Mouse (Mus musculus): ENCODE measurements around the gene Deup1. TPM values are rescaled to one million over a fixed set of nuclear protein-coding genes. Genes with fewer than 3 reads are reported as not detected.
A peak's percentile ranks its signal among the peaks of the same experiment; 100 is the strongest.

Gene Deup1
- total and polyA plus RNA-seq, 3 experiments = 0.16 TPM; not detected in 2

- Histone ChIP-seq H3K79me2 (replicated peaks; ENCODE audit: control insufficient read depth, insufficient read depth, low read length) (no peaks in the 10 kb centered on the region; the same call in 1 of the 2 replicates), H3K27ac (peak overlapping the region; percentile 51; the same call in 1 of the 2 replicates), H3K9ac (ENCODE audit: low read depth, low read length) (no peak overlapping the region), H3K27me3 (ENCODE audit: control insufficient read depth, insufficient read depth, low read length) (no peaks in the 10 kb centered on the region), H3K4me1 (ENCODE audit: control insufficient read depth, insufficient read depth, low read length) (peaks cover 36% of the 10 kb centered on the region), H3K4me3 (no peak overlapping the region), H3K36me3 (ENCODE audit: control insufficient read depth, insufficient read depth, low read length) (peaks cover 21% of the 10 kb centered on the region)
- 51% methylated on average over 8 of the region's 8 CpGs for WGBS
- intact Hi-C loops (cut with DNase I) = no loop called here
- TF ChIP-seq CTCF (IDR thresholded peaks at IDR 0.05) = no peak
- TF ChIP-seq POLR2A (IDR thresholded peaks at IDR 0.05; ENCODE audit: insufficient read depth, low read depth, low read length) = no peak
- no peak; the same call in 1 of the 2 replicates for TF ChIP-seq EP300 (IDR thresholded peaks at IDR 0.05; ENCODE audit: insufficient read depth, low read depth, low read length)
- peak; percentile 47 to 53 for DNase-seq
Measured at GRCm38 (mm10) chr9:15529275-15529964, 98.3 kb downstream of the Deup1 start.

- peaks cover 17% of the 10 kb centered on the region for H3K36me3 ChIP-seq (ENCODE audit: control insufficient read depth, insufficient read depth, low read length)
- H3K79me2 ChIP-seq (replicated peaks; ENCODE audit: control insufficient read depth, insufficient read depth, low read length) = no peaks in the 10 kb centered on the region; the same call in 1 of the 2 replicates
- H3K27ac ChIP-seq = peak overlapping the region; percentile 51
- H3K4me3 ChIP-seq = no peak overlapping the region
- H3K27me3 ChIP-seq (ENCODE audit: control insufficient read depth, insufficient read depth, low read length) = no peaks in the 10 kb centered on the region
- DNase-seq = no peak
- no peak overlapping the region for H3K9ac ChIP-seq (ENCODE audit: low read depth, low read length)
- TF ChIP-seq CTCF (IDR thresholded peaks at IDR 0.05) (no peak), EP300 (IDR thresholded peaks at IDR 0.05; ENCODE audit: insufficient read depth, low read depth, low read length) (0 out of 2 replicates have a peak, but pooled peaks have one; percentile 47), POLR2A (IDR thresholded peaks at IDR 0.05; ENCODE audit: insufficient read depth, low read depth, low read length) (0 out of 2 replicates have a peak, but pooled peaks have one; percentile 14)
- peaks cover 37% of the 10 kb centered on the region for H3K4me1 ChIP-seq (ENCODE audit: control insufficient read depth, insufficient read depth, low read length)
- intact Hi-C loops (cut with DNase I) = no loop called here
- WGBS = 41% methylated on average over 7 of the region's 7 CpGs
Measured at GRCm38 (mm10) chr9:15528368-15528767, 99.4 kb downstream of the Deup1 start.

- peak overlapping the region; percentile 51 for H3K27ac ChIP-seq
- no peak overlapping the region for H3K9ac ChIP-seq (ENCODE audit: low read depth, low read length)
- no peaks in the 10 kb centered on the region for H3K27me3 ChIP-seq (ENCODE audit: control insufficient read depth, insufficient read depth, low read length)
- peaks cover 15% of the 10 kb centered on the region for H3K36me3 ChIP-seq (ENCODE audit: control insufficient read depth, insufficient read depth, low read length)
- intact Hi-C loops (cut with DNase I) = no loop called here
- no peaks in the 10 kb centered on the region; the same call in 1 of the 2 replicates for H3K79me2 ChIP-seq (replicated peaks; ENCODE audit: control insufficient read depth, insufficient read depth, low read length)
- no peak overlapping the region for H3K4me3 ChIP-seq
- 44% methylated on average over 6 of the region's 6 CpGs for WGBS
- H3K4me1 ChIP-seq (ENCODE audit: control insufficient read depth, insufficient read depth, low read length) = peaks cover 38% of the 10 kb centered on the region
- DNase-seq = no peak
- no peak for TF ChIP-seq POLR2A (IDR thresholded peaks at IDR 0.05; ENCODE audit: insufficient read depth, low read depth, low read length)
- TF ChIP-seq CTCF (IDR thresholded peaks at IDR 0.05) = no peak
- TF ChIP-seq EP300 (IDR thresholded peaks at IDR 0.05; ENCODE audit: insufficient read depth, low read depth, low read length) = no peak
Measured at GRCm38 (mm10) chr9:15527846-15528245, 99.9 kb downstream of the Deup1 start.

- intact Hi-C loops (cut with DNase I) = no loop called here
- Histone ChIP-seq H3K79me2 (replicated peaks; ENCODE audit: control insufficient read depth, insufficient read depth, low read length) (no peaks in the 10 kb centered on the region; the same call in 1 of the 2 replicates), H3K4me3 (no peak overlapping the region), H3K27ac (peak overlapping the region; percentile 74), H3K27me3 (ENCODE audit: control insufficient read depth, insufficient read depth, low read length) (no peaks in the 10 kb centered on the region), H3K36me3 (ENCODE audit: control insufficient read depth, insufficient read depth, low read length) (peaks cover 19% of the 10 kb centered on the region), H3K9ac (ENCODE audit: low read depth, low read length) (no peak overlapping the region), H3K4me1 (ENCODE audit: control insufficient read depth, insufficient read depth, low read length) (peaks cover 42% of the 10 kb centered on the region)
- 51% methylated on average over 7 of the region's 7 CpGs for WGBS
- TF ChIP-seq EP300 (IDR thresholded peaks at IDR 0.05; ENCODE audit: insufficient read depth, low read depth, low read length) = peak; percentile 94
- 0 out of 2 replicates have a peak, but pooled peaks have one; percentile 41 for TF ChIP-seq POLR2A (IDR thresholded peaks at IDR 0.05; ENCODE audit: insufficient read depth, low read depth, low read length)
- peak; percentile 7; the same call in 1 of the 2 replicates for TF ChIP-seq CTCF (IDR thresholded peaks at IDR 0.05)
- DNase-seq = no peak
Measured at GRCm38 (mm10) chr9:15526539-15526938, 101.2 kb downstream of the Deup1 start.

- peak overlapping the region; percentile 33 for H3K9ac ChIP-seq (ENCODE audit: low read depth, low read length)
- TF ChIP-seq POLR2A (IDR thresholded peaks at IDR 0.05; ENCODE audit: insufficient read depth, low read depth, low read length) (0 out of 2 replicates have a peak, but pooled peaks have one; percentile 12), EP300 (IDR thresholded peaks at IDR 0.05; ENCODE audit: insufficient read depth, low read depth, low read length) (0 out of 2 replicates have a peak, but pooled peaks have one; percentile 21), CTCF (IDR thresholded peaks at IDR 0.05) (no peak)
- no peaks in the 10 kb centered on the region for H3K27me3 ChIP-seq (ENCODE audit: control insufficient read depth, insufficient read depth, low read length)
- peak overlapping the region; percentile 23 for H3K4me3 ChIP-seq
- DNase-seq = peak in 1 of 2 experiments; percentile 38
- H3K27ac ChIP-seq = peak overlapping the region; percentile 74
- intact Hi-C loops (cut with DNase I) = loop anchor here (2.0 kb wide), 1 partner anchor 18 kb away; no protein-coding TSS in a partner anchor
- peaks cover 44% of the 10 kb centered on the region for H3K4me1 ChIP-seq (ENCODE audit: control insufficient read depth, insufficient read depth, low read length)
- H3K36me3 ChIP-seq (ENCODE audit: control insufficient read depth, insufficient read depth, low read length) = peaks cover 24% of the 10 kb centered on the region
- 34% methylated on average over 8 of the region's 8 CpGs for WGBS
- H3K79me2 ChIP-seq (replicated peaks; ENCODE audit: control insufficient read depth, insufficient read depth, low read length) = no peaks in the 10 kb centered on the region; the same call in 1 of the 2 replicates
Measured at GRCm38 (mm10) chr9:15525246-15525645, 102.5 kb downstream of the Deup1 start.

All from heart, adult 2 months (tissue).